Mouse (Mus musculus): ENCODE measurements at regions not wholly inside any gene's neighbourhood (a gene's known extent, or its start where the extent isn't known, plus 50 kb on each side); places are given as distances from the start of the nearest gene placed in this dataset.
"Not testable (repeated sequence)": the region's sequence is repeated elsewhere in the genome, so short reads cannot be mapped to it uniquely, and the experiment has no call there.

- no peak for DNase-seq
Observed at GRCm38 (mm10) chr10:14333344-14333743, 212.1 kb downstream of the Adgrg6 start.

GRCm38 (mm10) chr10:14332688-14333117, 212.8 kb downstream of the Adgrg6 start:
- DNase-seq: no peak

GRCm38 (mm10) chr10:14328846-14329245, 216.6 kb downstream of the Adgrg6 start:
- no peak for DNase-seq

- no peak for DNase-seq
Observed at GRCm38 (mm10) chr10:14326229-14326628, 219.2 kb downstream of the Adgrg6 start.

GRCm38 (mm10) chr10:14321503-14321902, 224.0 kb downstream of the Adgrg6 start:
- peak; percentile 84 for DNase-seq

- DNase-seq: no peak
Observed at GRCm38 (mm10) chr10:14315232-14315631, 230.2 kb downstream of the Adgrg6 start.

- no peak for DNase-seq
Observed at GRCm38 (mm10) chr10:14314607-14315006, 230.9 kb downstream of the Adgrg6 start.

GRCm38 (mm10) chr10:14314004-14314581, 231.4 kb downstream of the Adgrg6 start:
- DNase-seq: no peak

- no peak for DNase-seq
Observed at GRCm38 (mm10) chr10:14312959-14313358, 232.5 kb downstream of the Adgrg6 start.

- DNase-seq: no peak
Observed at GRCm38 (mm10) chr10:14311962-14312361, 233.5 kb downstream of the Adgrg6 start.

- DNase-seq: no peak
Observed at GRCm38 (mm10) chr10:14306811-14307210, 238.6 kb downstream of the Adgrg6 start.

GRCm38 (mm10) chr10:14303476-14303875, 242.0 kb downstream of the Adgrg6 start:
- no peak for DNase-seq

GRCm38 (mm10) chr10:14296147-14296546, 249.3 kb downstream of the Adgrg6 start:
- no peak for DNase-seq

- DNase-seq: not testable (repeated sequence)
Observed at GRCm38 (mm10) chr10:14292701-14293100, 252.8 kb downstream of the Adgrg6 start.

GRCm38 (mm10) chr10:14287551-14287950, 257.9 kb downstream of the Adgrg6 start:
- DNase-seq: no peak

- no peak for DNase-seq
Observed at GRCm38 (mm10) chr10:14276631-14277030, 268.8 kb downstream of the Adgrg6 start.

GRCm38 (mm10) chr10:14275477-14275876, 270.0 kb downstream of the Adgrg6 start:
- no peak for DNase-seq

GRCm38 (mm10) chr10:14270008-14270407, 275.5 kb downstream of the Adgrg6 start:
- no peak for DNase-seq

GRCm38 (mm10) chr10:14267641-14268040, 277.8 kb downstream of the Adgrg6 start:
- no peak for DNase-seq

GRCm38 (mm10) chr10:14239670-14240069, 273.8 kb downstream of the Hivep2 start:
- no peak for DNase-seq

- DNase-seq: no peak
Observed at GRCm38 (mm10) chr10:14234896-14235604, 269.2 kb downstream of the Hivep2 start.

- no peak for DNase-seq
Observed at GRCm38 (mm10) chr10:14234005-14234602, 268.2 kb downstream of the Hivep2 start.

- no peak for DNase-seq
Observed at GRCm38 (mm10) chr10:14233335-14233734, 267.5 kb downstream of the Hivep2 start.

- no peak for DNase-seq
Observed at GRCm38 (mm10) chr10:14231464-14231863, 265.6 kb downstream of the Hivep2 start.

Data from lung, postnatal 14 days (tissue).